Mouse (Mus musculus): ENCODE results near the gene Tcf12. TPM values are rescaled to one million over a fixed set of nuclear protein-coding genes. Genes with fewer than 3 reads are reported as not detected.

Gene Tcf12
- polyA plus RNA-seq, 1 experiment from 2014 or later: 43.6 TPM

DNA sequence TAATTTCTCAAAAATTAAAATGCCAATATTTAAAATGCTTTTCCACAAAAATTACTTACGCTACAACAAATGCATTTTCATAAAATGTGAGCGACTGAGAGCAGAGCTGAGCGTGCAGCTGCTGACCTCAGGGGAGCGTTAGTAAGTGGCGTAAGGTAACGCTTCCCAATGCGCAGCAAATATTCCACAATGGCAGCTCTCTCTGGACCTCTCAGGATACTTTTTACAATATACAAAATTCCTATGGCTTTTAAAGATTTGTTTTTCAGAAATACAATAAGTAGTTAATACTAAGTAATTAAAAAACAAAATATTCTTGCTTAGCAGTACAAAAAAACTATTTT, 216.8 kb downstream of the Tcf12 start:
- Histone ChIP-seq H3K4me1 (ENCODE audit: control insufficient read depth, insufficient read depth, low read length) (peaks cover 15% of the 10 kb centered on the region), H3K27ac (ENCODE audit: low read length) (no peak overlapping the region), H3K9ac (ENCODE audit: low read depth, low read length) (0 out of 2 replicates have a peak overlapping the region, but pooled peaks have one; percentile 18), H3K27me3 (ENCODE audit: control insufficient read depth, insufficient read depth, low read depth, low read length) (no peaks in the 10 kb centered on the region), H3K4me3 (ENCODE audit: low read depth, low read length) (peak overlapping the region; percentile 32), H3K9me3 (replicated peaks; ENCODE audit: control insufficient read depth, low read length, poor library complexity, severe bottlenecking) (no peaks in the 10 kb centered on the region), H3K4me2 (ENCODE audit: low read length) (peak overlapping the region; percentile 49), H3K36me3 (ENCODE audit: control insufficient read depth, insufficient read depth, low read length) (no peaks in the 10 kb centered on the region)
- no peak for ATAC-seq
- 12% methylated on average over 7 of the region's 7 CpGs for WGBS

GRCm38 (mm10) chr9:71894246-71894942, 217.3 kb downstream of the Tcf12 start:
- WGBS: 10% methylated on average over 11 of the region's 11 CpGs

GRCm38 (mm10) chr9:71888450-71888849, 223.2 kb downstream of the Tcf12 start:
- no peaks in the 10 kb centered on the region for H3K36me3 ChIP-seq (ENCODE audit: control insufficient read depth, insufficient read depth, low read length)
- WGBS: 35% methylated on average over 5 of the region's 5 CpGs
- no peak overlapping the region for H3K9ac ChIP-seq (ENCODE audit: low read depth, low read length)
- no peaks in the 10 kb centered on the region for H3K27me3 ChIP-seq (ENCODE audit: control insufficient read depth, insufficient read depth, low read depth, low read length)
- no peaks in the 10 kb centered on the region for H3K9me3 ChIP-seq (replicated peaks; ENCODE audit: control insufficient read depth, low read length, poor library complexity, severe bottlenecking)
- no peak overlapping the region for H3K4me3 ChIP-seq (ENCODE audit: low read depth, low read length)
- peak overlapping the region; percentile 2; the same call in 1 of the 2 replicates for H3K4me2 ChIP-seq (ENCODE audit: low read length)
- no peak for ATAC-seq
- H3K4me1 ChIP-seq (ENCODE audit: control insufficient read depth, insufficient read depth, low read length): peaks cover 2% of the 10 kb centered on the region; the same call in 1 of the 2 replicates
- H3K27ac ChIP-seq (ENCODE audit: low read length): no peak overlapping the region

More at GRCm38 (mm10) chr9:71894246-71894942, 217.3 kb downstream of the Tcf12 start:
- Histone ChIP-seq H3K4me1 (ENCODE audit: control insufficient read depth, insufficient read depth, low read length) (peaks cover 15% of the 10 kb centered on the region), H3K4me3 (ENCODE audit: low read depth, low read length) (peak overlapping the region; percentile 32), H3K9me3 (replicated peaks; ENCODE audit: control insufficient read depth, low read length, poor library complexity, severe bottlenecking) (no peaks in the 10 kb centered on the region), H3K4me2 (ENCODE audit: low read length) (peak overlapping the region; percentile 49), H3K27me3 (ENCODE audit: control insufficient read depth, insufficient read depth, low read depth, low read length) (no peaks in the 10 kb centered on the region), H3K27ac (ENCODE audit: low read length) (peak overlapping the region; percentile 51; the same call in 1 of the 2 replicates), H3K36me3 (ENCODE audit: control insufficient read depth, insufficient read depth, low read length) (no peaks in the 10 kb centered on the region), H3K9ac (ENCODE audit: low read depth, low read length) (peak overlapping the region; percentile 18; the same call in 1 of the 2 replicates)
- peak; percentile 78; the same call in 1 of the 2 replicates for ATAC-seq

DNA sequence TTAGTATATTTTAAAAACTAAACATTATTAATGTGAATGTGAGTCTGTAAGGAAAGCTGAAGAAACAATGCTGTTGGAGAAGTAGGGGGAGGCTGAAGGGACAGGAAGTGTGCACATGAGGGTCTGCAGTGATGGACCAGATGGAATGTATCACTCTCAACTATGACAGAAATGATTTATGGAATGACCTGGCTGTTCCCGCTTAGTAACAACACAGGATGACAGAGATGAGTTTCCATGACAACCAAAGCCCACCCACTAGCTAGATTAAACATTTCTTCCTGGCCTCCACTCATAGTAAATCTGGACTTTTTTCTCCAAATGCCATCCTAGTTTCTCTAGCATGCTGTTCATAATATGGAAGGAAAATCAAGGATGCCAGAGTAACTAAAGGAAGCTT, 231.0 kb downstream of the Tcf12 start:
- Histone ChIP-seq H3K36me3 (ENCODE audit: control insufficient read depth, insufficient read depth, low read length) (no peaks in the 10 kb centered on the region), H3K4me2 (ENCODE audit: low read length) (no peak overlapping the region), H3K4me1 (ENCODE audit: control insufficient read depth, insufficient read depth, low read length) (peaks cover 16% of the 10 kb centered on the region), H3K4me3 (ENCODE audit: low read depth, low read length) (no peak overlapping the region), H3K9me3 (replicated peaks; ENCODE audit: control insufficient read depth, low read length, poor library complexity, severe bottlenecking) (no peaks in the 10 kb centered on the region), H3K9ac (ENCODE audit: low read depth, low read length) (no peak overlapping the region), H3K27ac (ENCODE audit: low read length) (0 out of 2 replicates have a peak overlapping the region, but pooled peaks have one; percentile 7), H3K27me3 (ENCODE audit: control insufficient read depth, insufficient read depth, low read depth, low read length) (no peaks in the 10 kb centered on the region)
- no peak for ATAC-seq
- 15% methylated on average over 1 of the region's 1 CpGs for WGBS

GRCm38 (mm10) chr9:71879972-71880371, 231.7 kb downstream of the Tcf12 start:
- Histone ChIP-seq H3K9me3 (replicated peaks; ENCODE audit: control insufficient read depth, low read length, poor library complexity, severe bottlenecking) (no peaks in the 10 kb centered on the region), H3K9ac (ENCODE audit: low read depth, low read length) (no peak overlapping the region), H3K4me2 (ENCODE audit: low read length) (no peak overlapping the region), H3K27ac (ENCODE audit: low read length) (peak overlapping the region; percentile 53), H3K4me3 (ENCODE audit: low read depth, low read length) (no peak overlapping the region), H3K4me1 (ENCODE audit: control insufficient read depth, insufficient read depth, low read length) (peaks cover 16% of the 10 kb centered on the region), H3K27me3 (ENCODE audit: control insufficient read depth, insufficient read depth, low read depth, low read length) (no peaks in the 10 kb centered on the region), H3K36me3 (ENCODE audit: control insufficient read depth, insufficient read depth, low read length) (no peaks in the 10 kb centered on the region)
- ATAC-seq: no peak; the same call in 1 of the 2 replicates
- WGBS: 9% methylated on average over 5 of the region's 5 CpGs

GRCm38 (mm10) chr9:71879415-71879814, 232.3 kb downstream of the Tcf12 start:
- no peak overlapping the region for H3K4me3 ChIP-seq (ENCODE audit: low read depth, low read length)
- WGBS: 7% methylated on average over 2 of the region's 2 CpGs
- no peak overlapping the region for H3K27ac ChIP-seq (ENCODE audit: low read length)
- H3K4me1 ChIP-seq (ENCODE audit: control insufficient read depth, insufficient read depth, low read length): peaks cover 16% of the 10 kb centered on the region
- H3K36me3 ChIP-seq (ENCODE audit: control insufficient read depth, insufficient read depth, low read length): no peaks in the 10 kb centered on the region
- no peaks in the 10 kb centered on the region for H3K9me3 ChIP-seq (replicated peaks; ENCODE audit: control insufficient read depth, low read length, poor library complexity, severe bottlenecking)
- ATAC-seq: peak; percentile 60; the same call in 1 of the 2 replicates
- H3K9ac ChIP-seq (ENCODE audit: low read depth, low read length): no peak overlapping the region
- no peak overlapping the region for H3K4me2 ChIP-seq (ENCODE audit: low read length)
- no peaks in the 10 kb centered on the region for H3K27me3 ChIP-seq (ENCODE audit: control insufficient read depth, insufficient read depth, low read depth, low read length)

GRCm38 (mm10) chr9:71877867-71878266, 233.8 kb downstream of the Tcf12 start:
- 0 out of 2 replicates have a peak, but pooled peaks have one; percentile 28 for ATAC-seq

GRCm38 (mm10) chr9:71874761-71875160, 236.9 kb downstream of the Tcf12 start:
- Histone ChIP-seq H3K36me3 (ENCODE audit: control insufficient read depth, insufficient read depth, low read length) (no peaks in the 10 kb centered on the region; the same call in 1 of the 2 replicates), H3K4me1 (ENCODE audit: control insufficient read depth, insufficient read depth, low read length) (peaks cover 3% of the 10 kb centered on the region; the same call in 1 of the 2 replicates), H3K4me2 (ENCODE audit: low read length) (no peak overlapping the region), H3K27ac (ENCODE audit: low read length) (no peak overlapping the region), H3K9ac (ENCODE audit: low read depth, low read length) (no peak overlapping the region), H3K27me3 (ENCODE audit: control insufficient read depth, insufficient read depth, low read depth, low read length) (no peaks in the 10 kb centered on the region), H3K4me3 (ENCODE audit: low read depth, low read length) (no peak overlapping the region), H3K9me3 (replicated peaks; ENCODE audit: control insufficient read depth, low read length, poor library complexity, severe bottlenecking) (no peaks in the 10 kb centered on the region)
- no peak for ATAC-seq
- 80% methylated on average over 2 of the region's 2 CpGs for WGBS

More at GRCm38 (mm10) chr9:71877867-71878266, 233.8 kb downstream of the Tcf12 start:
- H3K36me3 ChIP-seq (ENCODE audit: control insufficient read depth, insufficient read depth, low read length): no peaks in the 10 kb centered on the region
- peaks cover 16% of the 10 kb centered on the region for H3K4me1 ChIP-seq (ENCODE audit: control insufficient read depth, insufficient read depth, low read length)
- no peak overlapping the region for H3K9ac ChIP-seq (ENCODE audit: low read depth, low read length)
- H3K4me2 ChIP-seq (ENCODE audit: low read length): no peak overlapping the region
- no peak overlapping the region for H3K27ac ChIP-seq (ENCODE audit: low read length)
- H3K9me3 ChIP-seq (replicated peaks; ENCODE audit: control insufficient read depth, low read length, poor library complexity, severe bottlenecking): no peaks in the 10 kb centered on the region
- H3K27me3 ChIP-seq (ENCODE audit: control insufficient read depth, insufficient read depth, low read depth, low read length): no peaks in the 10 kb centered on the region
- no peak overlapping the region for H3K4me3 ChIP-seq (ENCODE audit: low read depth, low read length)
- WGBS: 57% methylated on average over 3 of the region's 3 CpGs

GRCm38 (mm10) chr9:71874035-71874572, 237.6 kb downstream of the Tcf12 start:
- H3K36me3 ChIP-seq (ENCODE audit: control insufficient read depth, insufficient read depth, low read length): no peaks in the 10 kb centered on the region; the same call in 1 of the 2 replicates
- 79% methylated on average over 3 of the region's 3 CpGs for WGBS

More at GRCm38 (mm10) chr9:71874035-71874572, 237.6 kb downstream of the Tcf12 start:
- H3K4me2 ChIP-seq (ENCODE audit: low read length): no peak overlapping the region
- no peaks in the 10 kb centered on the region for H3K9me3 ChIP-seq (replicated peaks; ENCODE audit: control insufficient read depth, low read length, poor library complexity, severe bottlenecking)
- ATAC-seq: no peak
- no peak overlapping the region for H3K27ac ChIP-seq (ENCODE audit: low read length)
- no peaks in the 10 kb centered on the region; the same call in 1 of the 2 replicates for H3K4me1 ChIP-seq (ENCODE audit: control insufficient read depth, insufficient read depth, low read length)
- no peak overlapping the region for H3K9ac ChIP-seq (ENCODE audit: low read depth, low read length)
- no peak overlapping the region for H3K4me3 ChIP-seq (ENCODE audit: low read depth, low read length)
- no peaks in the 10 kb centered on the region for H3K27me3 ChIP-seq (ENCODE audit: control insufficient read depth, insufficient read depth, low read depth, low read length)
